Mouse (Mus musculus): ENCODE measurements around the gene Nr4a3.

DNA sequence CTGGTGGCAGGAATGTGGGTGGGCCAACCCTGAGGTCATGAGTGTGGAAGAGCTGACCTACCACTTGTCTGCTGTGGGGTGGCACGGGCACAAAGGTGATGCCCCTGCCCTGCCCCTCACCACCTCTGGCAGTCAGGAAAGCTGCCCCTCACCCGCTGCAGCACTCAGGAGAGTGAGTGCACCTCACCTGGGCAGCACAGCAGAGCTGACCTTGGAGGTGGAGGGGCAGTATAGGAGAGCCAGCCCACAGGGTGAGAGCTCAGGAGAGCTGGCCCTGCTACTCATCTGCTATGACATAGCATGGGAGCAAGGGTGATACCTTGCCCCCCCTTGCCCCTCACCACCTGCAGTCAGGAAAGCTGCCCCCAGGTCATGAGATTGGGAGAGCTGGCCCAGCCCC is 57.0 kb downstream of the Nr4a3 start:
- TF ChIP-seq CTCF (IDR thresholded peaks at IDR 0.05; ENCODE audit: insufficient read depth, low read depth, low read length) (no peak), POLR2A (IDR thresholded peaks at IDR 0.05; ENCODE audit: insufficient read depth, low read depth, low read length) (no peak)
